Comparison of ENCODE assay signal across 16 mouse cellular contexts in the genomic region with DNA sequence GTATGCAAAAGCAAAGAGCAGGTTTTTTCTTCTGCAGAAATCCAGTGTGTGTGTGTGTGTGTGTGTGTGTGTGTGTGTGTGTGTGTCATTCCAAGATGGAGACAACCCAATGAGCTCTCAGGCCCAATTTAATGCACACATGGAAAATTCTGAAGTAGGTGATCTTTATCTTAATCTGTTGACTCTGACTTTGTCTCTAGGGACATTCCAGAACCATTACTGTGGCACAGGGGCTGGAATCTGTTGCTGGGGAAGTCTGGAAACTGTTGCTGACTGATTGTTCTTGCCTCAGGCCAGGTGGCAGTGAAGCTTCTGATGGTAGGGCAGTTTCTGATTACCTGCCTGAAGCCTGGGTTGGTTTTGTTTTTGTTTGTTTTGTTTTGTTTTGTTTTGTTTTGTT.
A peak's percentile ranks its signal among the peaks of the same experiment; 100 is the strongest.
DNase-seq lines count a peak whose midpoint lies in the region.
"Had no signal": no experiment of that assay in that cellular context is flagged by ENCODE, and none has a peak within 500 bp of the region (broad histone marks: within the 10 kb centered on the region; RNA-seq: fewer than 3 reads in every experiment).

No protein-coding gene starts in this region.

- peak; percentile 2 for DNase-seq in embryo, embryonic 11 days
- no peak for DNase-seq in embryo, embryonic 10 days (ENCODE audit: low spot score)
- DNase-seq in ZHBTc4 (ENCODE audit: low read depth, low spot score): peak; percentile 25
- peak; percentile 2 for DNase-seq in forelimb bud, embryonic 11.5 days (ENCODE audit: low read depth, low spot score)
- DNase-seq in right cerebral cortex, adult 18-20 months: no peak
- no peak for DNase-seq in cerebellum, adult 11 months
- no peak for DNase-seq in right cerebral cortex, postnatal 14 days
- DNase-seq: adrenal gland, adult 2 months; adrenal gland, postnatal 25 days; cerebellum, adult 9-10 months; cerebellum, postnatal 25 days; gastrocnemius, postnatal 10 days; heart, adult 18-20 months; heart, postnatal 10 days; heart, postnatal 4 days; kidney, adult 11 months had no signal

Comparison
In these comparisons a context has a peak if more than half of its experiments do, and no peak if none do; other contexts are left out.
1. DNase-seq: peak in embryo, embryonic 11 days (single experiment), ZHBTc4 (single experiment) and forelimb bud, embryonic 11.5 days (single experiment); none in embryo, embryonic 10 days (single experiment), right cerebral cortex, adult 18-20 months (single experiment), cerebellum, adult 11 months (single experiment) and right cerebral cortex, postnatal 14 days (single experiment).